Mouse (Mus musculus) embryo, embryonic 11 days (tissue): Measurements from ENCODE around the gene Ptger2.

ENCODE experiments used
- DNase-seq: peaks from one replicate; pipeline ENCODE4 v3.0.0-alpha.2; 2015

The Ptger2 gene

GRCm38 (mm10) chr14:45049689-45050418, 61.9 kb downstream of the Ptger2 start:
- no peak for DNase-seq

- no peak for DNase-seq
These were observed 62.4 kb downstream of the Ptger2 start for GRCm38 (mm10) chr14:45050419-45050776.

GRCm38 (mm10) chr14:45051116-45051515, 63.1 kb downstream of the Ptger2 start:
- no peak for DNase-seq
